Mouse (Mus musculus) E14TG2a.4 (cell line): ENCODE results near the gene Bcl9l.

Experiments used
- H3K27me3 ChIP-seq: 2 replicates; pipeline ENCODE4 v1.6.1; 2014; ENCODE audit warnings: low read length, control low read depth; ENCODE audit not compliant: insufficient read depth
- H3K36me3 ChIP-seq: 2 replicates; pipeline ENCODE4 v1.6.1; 2014; ENCODE audit warnings: low read length, control low read depth; ENCODE audit not compliant: insufficient read depth
- H3K4me1 ChIP-seq: replicated peaks from 2 replicates; pipeline ENCODE4 v1.6.1; 2014; ENCODE audit warnings: low read depth, low read length, control low read depth
- H3K4me3 ChIP-seq: replicated peaks from 2 replicates; pipeline ENCODE4 v1.5.1; 2014; ENCODE audit warnings: mild to moderate bottlenecking, low read length
- H3K9me3 ChIP-seq: 2 replicates; pipeline ENCODE4 v1.6.1; 2014; ENCODE audit warnings: low read length, control low read depth
- CTCF ChIP-seq: conservative IDR thresholded peaks from 2 replicates; pipeline ENCODE4 v1.5.1; 2014; ENCODE audit warnings: low read length
- NANOG ChIP-seq: IDR thresholded peaks from 2 replicates; pipeline ENCODE4 v1.6.1; 2014; ENCODE audit warnings: borderline replicate concordance, low read length, mixed read lengths
- POU5F1 ChIP-seq: IDR thresholded peaks from 2 replicates; pipeline ENCODE4 v1.6.1; 2014; ENCODE audit warnings: low read length, borderline replicate concordance

The Bcl9l gene

DNA sequence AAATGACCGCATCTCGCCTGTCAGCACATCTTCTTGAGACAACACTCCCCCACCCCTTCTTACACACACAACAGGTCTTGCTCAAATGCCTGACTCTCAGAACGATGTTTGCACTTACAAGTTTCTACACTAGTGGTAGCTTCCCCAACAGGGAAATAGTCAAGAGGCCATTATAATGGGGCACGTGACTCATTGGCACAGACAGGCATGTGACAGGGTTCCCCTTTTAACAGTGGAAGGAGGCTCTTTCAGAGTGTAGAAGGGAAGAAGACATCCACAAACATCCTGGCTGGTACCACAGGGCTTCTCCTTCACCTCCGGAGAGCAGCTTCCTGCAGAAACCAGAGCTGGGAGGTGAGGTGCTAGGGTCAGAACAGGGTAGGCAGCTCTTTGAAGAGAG, 20.7 kb upstream of the Bcl9l start:
- H3K27me3 ChIP-seq, result peaks cover 29% of the 10 kb centered on the region
- no peaks in the 10 kb centered on the region for H3K9me3 ChIP-seq
- TF ChIP-seq POU5F1 (no peak), NANOG (no peak), CTCF (no peak)
- H3K36me3 ChIP-seq, result no peaks in the 10 kb centered on the region
- no peak overlapping the region for H3K4me3 ChIP-seq
- H3K4me1 ChIP-seq, result no peaks in the 10 kb centered on the region

DNA sequence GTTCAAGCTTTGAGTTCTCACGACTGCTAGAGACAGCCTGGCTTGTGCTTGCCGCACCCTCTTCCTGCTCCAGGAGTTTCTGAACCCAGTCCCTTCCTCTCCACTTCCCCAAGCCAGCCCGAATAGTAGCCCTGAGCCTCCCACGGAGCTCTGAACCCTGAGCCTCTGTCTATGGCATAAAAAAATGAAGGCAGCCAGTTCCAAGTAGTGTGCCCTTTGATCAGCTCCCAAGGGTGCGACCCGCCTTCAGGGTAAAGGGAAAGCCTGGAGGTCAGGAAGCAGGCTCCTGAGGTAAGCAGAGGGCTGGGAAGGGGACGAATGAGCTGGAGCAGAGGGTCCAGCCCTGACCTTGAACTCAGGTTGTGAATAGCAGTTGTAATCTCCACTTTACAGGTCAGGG, 14.4 kb upstream of the Bcl9l start:
- Histone ChIP-seq H3K4me1 (peaks cover 15% of the 10 kb centered on the region; the same call in 1 of the 2 replicates), H3K36me3 (no peaks in the 10 kb centered on the region), H3K9me3 (no peaks in the 10 kb centered on the region), H3K27me3 (peaks cover 42% of the 10 kb centered on the region), H3K4me3 (no peak overlapping the region)
- TF ChIP-seq NANOG, result no peak
- no peak for TF ChIP-seq POU5F1
- no peak for TF ChIP-seq CTCF

DNA sequence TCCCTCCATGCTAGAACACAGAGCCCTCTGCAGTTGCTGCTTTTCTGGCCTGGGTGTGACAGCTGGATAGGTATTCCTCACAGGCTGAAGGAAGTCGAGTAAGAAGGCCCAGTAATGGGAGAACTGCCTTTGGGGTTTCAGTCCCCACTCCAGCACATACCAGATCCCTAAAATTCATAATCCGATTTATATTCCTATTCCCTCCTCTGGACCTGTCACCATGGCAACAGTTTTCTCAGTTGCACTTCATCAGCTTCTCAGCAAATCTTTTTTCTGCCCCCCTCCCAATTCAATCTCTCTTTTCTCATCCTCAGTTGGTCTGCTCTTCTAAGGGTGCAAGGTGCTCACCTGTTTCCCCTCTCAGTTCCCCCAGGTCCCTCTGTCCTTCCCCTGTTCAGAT, 13.8 kb upstream of the Bcl9l start:
- no peak for TF ChIP-seq NANOG
- no peak for TF ChIP-seq POU5F1
- TF ChIP-seq CTCF, result no peak

DNA sequence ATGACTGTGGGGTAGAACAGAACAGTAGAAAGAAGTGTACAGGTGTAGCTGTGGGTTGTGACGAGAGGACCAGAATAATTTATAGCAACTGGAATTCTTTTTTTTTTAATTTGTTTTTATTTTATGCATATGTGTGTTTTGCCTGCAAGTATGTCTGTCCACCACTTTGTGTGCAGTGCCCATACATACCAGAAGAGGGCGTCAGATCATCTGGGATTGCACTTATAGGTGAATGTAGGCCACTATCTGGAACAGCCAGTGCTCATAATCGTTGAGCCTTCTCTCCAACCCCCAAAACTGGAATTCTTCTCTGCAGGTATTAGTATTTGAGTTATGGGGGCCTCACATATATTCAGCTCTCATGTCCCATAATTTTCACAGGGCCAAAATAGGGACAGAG, 9.4 kb upstream of the Bcl9l start:
- Histone ChIP-seq H3K27me3 (peaks cover 30% of the 10 kb centered on the region), H3K36me3 (no peaks in the 10 kb centered on the region), H3K9me3 (no peaks in the 10 kb centered on the region), H3K4me1 (peaks cover 22% of the 10 kb centered on the region), H3K4me3 (no peak overlapping the region)
- no peak for TF ChIP-seq POU5F1
- no peak for TF ChIP-seq CTCF
- TF ChIP-seq NANOG, result no peak

More for the DNA sequence above, 13.8 kb upstream of the Bcl9l start:
- no peaks in the 10 kb centered on the region for H3K9me3 ChIP-seq
- H3K4me3 ChIP-seq, result no peak overlapping the region
- peaks cover 15% of the 10 kb centered on the region; the same call in 1 of the 2 replicates for H3K4me1 ChIP-seq
- H3K36me3 ChIP-seq, result no peaks in the 10 kb centered on the region
- H3K27me3 ChIP-seq, result peaks cover 39% of the 10 kb centered on the region

DNA sequence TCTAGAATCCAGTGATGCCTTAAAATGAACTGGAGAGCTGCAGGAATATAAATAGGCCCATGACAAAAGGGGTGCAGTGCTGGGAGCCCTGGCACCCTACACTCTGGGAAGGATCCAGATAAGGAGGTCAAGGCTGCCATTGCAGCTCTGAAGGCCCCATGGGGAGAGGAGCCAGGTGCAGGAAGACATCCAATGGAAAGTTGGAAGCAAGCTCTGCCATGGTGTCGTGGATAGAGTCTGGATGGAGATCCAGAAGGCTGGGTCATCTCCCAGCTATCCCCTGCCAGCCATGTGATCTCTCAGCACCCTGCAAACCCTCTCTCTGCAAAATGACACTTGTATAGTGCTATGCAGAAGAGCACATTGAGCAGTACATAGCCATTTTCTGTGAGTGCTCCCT, 8.3 kb upstream of the Bcl9l start:
- peaks cover 14% of the 10 kb centered on the region for H3K4me1 ChIP-seq
- peaks cover 21% of the 10 kb centered on the region for H3K27me3 ChIP-seq
- no peak for TF ChIP-seq CTCF
- no peak for TF ChIP-seq POU5F1
- TF ChIP-seq NANOG, result no peak
- no peaks in the 10 kb centered on the region for H3K36me3 ChIP-seq
- no peaks in the 10 kb centered on the region for H3K9me3 ChIP-seq
- no peak overlapping the region for H3K4me3 ChIP-seq

DNA sequence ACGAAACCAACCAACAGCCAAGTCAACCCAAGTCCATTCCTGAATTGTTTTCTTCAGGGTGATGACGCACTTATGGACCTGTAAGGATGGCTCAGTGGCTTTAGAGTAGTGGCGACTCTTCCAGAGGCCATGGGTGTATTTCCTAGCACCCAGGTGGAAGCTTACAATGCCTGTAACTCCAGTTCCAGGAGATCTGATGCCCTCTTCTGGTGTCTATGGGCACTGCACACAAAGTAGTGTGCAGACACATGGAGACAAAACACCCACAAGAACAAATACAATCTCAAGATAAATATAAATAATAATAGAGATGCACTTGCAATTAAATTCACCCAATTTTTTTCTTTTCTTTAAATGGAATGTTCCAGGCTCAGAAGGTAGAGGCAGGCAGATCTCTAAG, 6.7 kb upstream of the Bcl9l start:
- Histone ChIP-seq H3K9me3 (no peaks in the 10 kb centered on the region), H3K27me3 (peaks cover 20% of the 10 kb centered on the region), H3K4me3 (no peak overlapping the region), H3K4me1 (peaks cover 17% of the 10 kb centered on the region), H3K36me3 (no peaks in the 10 kb centered on the region)
- peak; percentile 52 for TF ChIP-seq CTCF
- no peak for TF ChIP-seq NANOG
- TF ChIP-seq POU5F1, result no peak

DNA sequence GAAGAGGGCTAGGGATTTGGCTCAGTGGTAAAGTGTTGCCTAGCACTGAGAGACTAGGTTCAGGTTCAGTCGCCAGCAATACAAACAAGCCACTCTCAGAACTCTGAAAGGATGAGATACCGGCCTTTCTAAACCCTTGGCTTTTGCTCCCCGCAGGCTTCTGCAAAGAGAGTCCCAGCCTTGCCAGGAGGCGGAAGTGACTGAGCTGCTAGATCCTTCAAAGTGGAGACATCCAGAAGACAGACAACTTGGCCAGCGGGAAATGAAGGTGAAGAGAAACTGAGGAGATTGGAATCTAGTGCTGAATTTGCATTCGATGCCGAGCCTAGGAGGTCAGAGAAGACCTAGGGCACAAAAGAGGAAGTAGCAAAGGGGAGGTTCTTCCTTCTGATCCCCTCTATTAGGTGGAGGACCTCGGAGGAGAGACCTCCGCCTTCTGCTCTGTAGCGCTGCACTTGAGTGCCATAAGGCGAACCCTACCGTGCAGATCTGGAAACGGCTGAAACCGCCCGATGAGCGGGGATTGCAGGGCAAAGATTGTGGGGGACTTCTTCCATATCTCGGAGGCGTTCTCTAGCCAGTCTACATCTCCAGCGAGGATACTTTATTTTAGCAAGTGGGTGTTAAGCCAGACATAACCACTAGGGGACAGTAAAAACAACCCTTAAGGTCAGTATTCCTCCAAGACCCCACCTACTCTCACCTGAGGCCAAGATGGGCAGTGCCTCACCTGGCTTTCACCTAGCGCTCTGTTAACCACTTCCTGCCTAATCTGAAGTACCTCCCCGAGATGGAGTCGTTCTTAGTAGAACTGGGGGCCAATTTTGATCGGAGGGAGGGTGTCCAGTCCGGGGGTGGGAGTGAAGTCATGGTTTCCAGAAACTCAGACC, 5.0 kb upstream of the Bcl9l start:
- Histone ChIP-seq H3K4me3 (peak overlapping the region; percentile 87), H3K9me3 (no peaks in the 10 kb centered on the region), H3K4me1 (peaks cover 25% of the 10 kb centered on the region), H3K27me3 (peaks cover 30% of the 10 kb centered on the region), H3K36me3 (no peaks in the 10 kb centered on the region)
- peak; percentile 96 for TF ChIP-seq CTCF
- no peak for TF ChIP-seq POU5F1

DNA sequence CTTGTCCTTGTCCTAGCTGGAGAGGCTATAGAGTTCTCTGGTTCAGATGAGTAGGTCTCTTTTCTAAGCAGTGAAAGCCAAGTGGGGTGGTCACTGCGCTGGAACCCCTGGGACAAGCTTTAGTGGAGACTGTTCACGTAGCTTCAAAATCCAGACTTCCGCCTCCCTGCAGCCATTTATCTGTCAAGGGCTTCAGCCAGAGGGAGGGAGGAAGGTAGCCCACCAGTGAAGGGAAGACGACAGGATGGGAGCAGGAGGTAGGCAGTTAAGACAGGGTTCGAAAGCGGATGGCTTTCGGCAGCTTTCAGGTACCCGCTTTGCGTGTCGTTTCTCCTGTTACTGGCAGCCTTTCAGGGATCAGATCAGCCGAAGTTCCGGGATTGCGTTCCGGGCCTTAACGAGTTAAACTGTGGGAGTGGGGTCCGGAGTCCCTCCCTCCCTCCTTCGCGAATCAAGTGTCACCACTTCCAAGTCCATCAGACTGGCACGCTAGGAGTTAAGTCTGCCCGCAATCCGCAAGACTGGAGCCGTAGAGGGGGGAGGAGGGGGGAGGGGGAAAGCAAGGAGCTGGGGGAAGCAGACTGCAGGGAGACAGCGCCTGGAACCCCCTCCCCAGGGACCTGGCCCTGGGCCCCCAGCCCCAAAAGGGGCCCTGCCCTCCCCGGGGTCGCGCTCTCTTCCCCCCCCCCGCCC, 4.2 kb upstream of the Bcl9l start:
- H3K4me1 ChIP-seq, result peaks cover 28% of the 10 kb centered on the region
- no peak for TF ChIP-seq CTCF
- TF ChIP-seq NANOG, result no peak
- no peak for TF ChIP-seq POU5F1
- H3K9me3 ChIP-seq, result no peaks in the 10 kb centered on the region

More for the DNA sequence above, 4.2 kb upstream of the Bcl9l start:
- H3K4me3 ChIP-seq, result peak overlapping the region; percentile 87
- H3K36me3 ChIP-seq, result no peaks in the 10 kb centered on the region
- peaks cover 26% of the 10 kb centered on the region for H3K27me3 ChIP-seq
